Mouse (Mus musculus) spleen, adult 2 months (tissue): ENCODE data around the gene Prtg. TPM values are rescaled to one million over a fixed set of nuclear protein-coding genes. Genes with fewer than 3 reads are reported as not detected.

Experiments used
- DNase-seq, 2 experiments: peaks; one replicate each; pipeline versions ENCODE4 v3.0.0 to v3.0.0-alpha.2; 2012 to 2021; ENCODE audit warnings: low spot score in 2 of 2, low read depth in 1 of 2
- H3K27ac ChIP-seq: fragments of 200-500 bp; 2 replicates; pipeline ENCODE4 v1.5.1; 2012; ENCODE audit warnings: low read length, inconsistent platforms; ENCODE audit not compliant: insufficient read depth
- H3K27me3 ChIP-seq: fragments of 200-500 bp; 2 replicates; pipeline ENCODE4 v1.6.1; 2012; ENCODE audit warnings: mild to moderate bottlenecking, moderate library complexity, low read length, inconsistent platforms; ENCODE audit not compliant: control insufficient read depth, insufficient read depth
- H3K36me3 ChIP-seq: fragments of 200-500 bp; 2 replicates; pipeline ENCODE4 v1.6.1; 2012; ENCODE audit warnings: mild to moderate bottlenecking, low read length, inconsistent platforms; ENCODE audit not compliant: control insufficient read depth, insufficient read depth
- H3K4me1 ChIP-seq: fragments of 200-500 bp; 2 replicates; pipeline ENCODE4 v1.6.1; 2011; ENCODE audit warnings: inconsistent platforms; ENCODE audit not compliant: control insufficient read depth, insufficient read depth, insufficient read length
- H3K4me3 ChIP-seq: fragments of 200-500 bp; 2 replicates; pipeline ENCODE4 v1.5.1; 2011; ENCODE audit warnings: mild to moderate bottlenecking, inconsistent platforms; ENCODE audit not compliant: insufficient read depth, insufficient read length; ENCODE audit errors: extremely low read depth
- CTCF ChIP-seq: fragments of 200-500 bp; IDR thresholded peaks from 2 replicates; pipeline ENCODE4 v1.5.1; 2011; ENCODE audit warnings: mild to moderate bottlenecking, inconsistent platforms; ENCODE audit not compliant: insufficient read depth, insufficient read length, insufficient replicate concordance; ENCODE audit errors: extremely low read depth
- POLR2A ChIP-seq: fragments of 200-500 bp; IDR thresholded peaks from 2 replicates; pipeline ENCODE4 v1.6.1; 2011; ENCODE audit warnings: low read depth, low read length, inconsistent platforms
- WGBS: fragments of 180-500 bp; shearing (Covaris S2); methylation state at CpG from one replicate; pipeline ENCODE4 v1.1.7; 2018; 5-methylcytosine and 5-hydroxymethylcytosine counted together
- polyA plus RNA-seq: library from polyadenylated mRNA; depleted of rRNA; stranded (reverse); fragments of >200 nt; gene quantifications from 2 replicates; pipeline ENCODE4 v1.2.3, GENCODE M21; 2012

Gene Prtg
- polyA plus RNA-seq, 1 experiment: 0.14 TPM

GRCm38 (mm10) chr9:72923068-72923467 lies 116.4 kb downstream of the Prtg start:
- Histone ChIP-seq H3K27me3 (peaks cover 15% of the 10 kb centered on the region), H3K36me3 (no peaks in the 10 kb centered on the region), H3K4me1 (no peaks in the 10 kb centered on the region; the same call in 1 of the 2 replicates), H3K4me3 (no peak overlapping the region), H3K27ac (no peak overlapping the region)
- no peak for TF ChIP-seq CTCF
- no peak for TF ChIP-seq POLR2A
- WGBS: 68% methylated on average over 3 of the region's 3 CpGs
- DNase-seq: no peak

- no peak for DNase-seq
- Histone ChIP-seq H3K27ac (no peak within 1 kb of the TSS), H3K27me3 (peaks cover 15% of the 10 kb centered on the region), H3K4me1 (no peaks in the 10 kb centered on the region; the same call in 1 of the 2 replicates), H3K4me3 (peak within 1 kb of the TSS; percentile 27; the same call in 1 of the 2 replicates), H3K36me3 (no peaks in the 10 kb centered on the region)
- WGBS: 3% methylated on average over 84 of the region's 108 CpGs
- no peak for TF ChIP-seq POLR2A
- TF ChIP-seq CTCF: no peak
These were observed 118.6 kb downstream of the Prtg start, which contains the start of gene Pygo1 for GRCm38 (mm10) chr9:72925021-72925934. Pygo1 (plus strand) TSS chr9:72925645.

- peak overlapping the region; percentile 27; the same call in 1 of the 2 replicates for H3K4me3 ChIP-seq
- TF ChIP-seq POLR2A: no peak
- no peak for TF ChIP-seq CTCF
- H3K36me3 ChIP-seq: no peaks in the 10 kb centered on the region
- peaks cover 15% of the 10 kb centered on the region for H3K27me3 ChIP-seq
- H3K4me1 ChIP-seq: no peaks in the 10 kb centered on the region; the same call in 1 of the 2 replicates
- no peak overlapping the region for H3K27ac ChIP-seq
- 11% methylated on average over 20 of the region's 20 CpGs for WGBS
- DNase-seq: no peak
These were observed 119.2 kb downstream of the Prtg start for GRCm38 (mm10) chr9:72925935-72926258.

GRCm38 (mm10) chr9:72931166-72931790 lies 124.6 kb downstream of the Prtg start:
- H3K4me3 ChIP-seq: no peak overlapping the region
- no peak overlapping the region for H3K27ac ChIP-seq
- no peaks in the 10 kb centered on the region; the same call in none of the 2 replicates for H3K27me3 ChIP-seq
- H3K36me3 ChIP-seq: no peaks in the 10 kb centered on the region
- WGBS: 83% methylated on average over 13 of the region's 13 CpGs
- TF ChIP-seq POLR2A (no peak), CTCF (no peak)
- H3K4me1 ChIP-seq: no peaks in the 10 kb centered on the region
- no peak for DNase-seq

- Histone ChIP-seq H3K27me3 (no peaks in the 10 kb centered on the region; the same call in 1 of the 2 replicates), H3K4me1 (no peaks in the 10 kb centered on the region), H3K4me3 (no peak overlapping the region), H3K27ac (no peak overlapping the region), H3K36me3 (no peaks in the 10 kb centered on the region)
- no peak for DNase-seq
- TF ChIP-seq POLR2A (no peak), CTCF (no peak)
- WGBS: 89% methylated on average over 4 of the region's 4 CpGs
These were observed 128.6 kb downstream of the Prtg start for GRCm38 (mm10) chr9:72935309-72935708.

GRCm38 (mm10) chr9:72936301-72936700 lies 129.6 kb downstream of the Prtg start:
- Histone ChIP-seq H3K4me1 (no peaks in the 10 kb centered on the region), H3K4me3 (no peak overlapping the region), H3K27me3 (no peaks in the 10 kb centered on the region; the same call in 1 of the 2 replicates), H3K36me3 (no peaks in the 10 kb centered on the region), H3K27ac (no peak overlapping the region)
- WGBS: 90% methylated on average over 2 of the region's 2 CpGs
- TF ChIP-seq POLR2A (no peak), CTCF (no peak)
- DNase-seq: no peak

- Histone ChIP-seq H3K4me3 (no peak overlapping the region), H3K27ac (no peak overlapping the region), H3K4me1 (no peaks in the 10 kb centered on the region), H3K36me3 (no peaks in the 10 kb centered on the region), H3K27me3 (no peaks in the 10 kb centered on the region)
- no peak for DNase-seq
- TF ChIP-seq POLR2A: no peak
- TF ChIP-seq CTCF: no peak
- WGBS: 76% methylated on average over 3 of the region's 3 CpGs
These were observed 136.8 kb downstream of the Prtg start for GRCm38 (mm10) chr9:72943424-72943823.
